Mouse (Mus musculus) right cerebral cortex, postnatal 14 days (tissue): Measurements from ENCODE around the gene Sept9.

ENCODE experiments used
- DNase-seq: peaks from one replicate; pipeline ENCODE4 v3.0.0; 2022

The Sept9 gene

GRCm38 (mm10) chr11:117266906-117267721 lies 67.7 kb downstream of the Sept9 start:
- DNase-seq, result peak; percentile 44

GRCm38 (mm10) chr11:117267828-117268227 lies 68.4 kb downstream of the Sept9 start:
- no peak for DNase-seq

GRCm38 (mm10) chr11:117268304-117268956 lies 69.0 kb downstream of the Sept9 start:
- no peak for DNase-seq

GRCm38 (mm10) chr11:117269053-117269702 lies 69.7 kb downstream of the Sept9 start:
- no peak for DNase-seq

- DNase-seq, result no peak
Measured at GRCm38 (mm10) chr11:117269946-117270345, 70.5 kb downstream of the Sept9 start.

- no peak for DNase-seq
Measured at GRCm38 (mm10) chr11:117274973-117275372, 75.5 kb downstream of the Sept9 start.

GRCm38 (mm10) chr11:117275999-117276398 lies 76.5 kb downstream of the Sept9 start:
- DNase-seq, result no peak

GRCm38 (mm10) chr11:117276946-117277345 lies 77.5 kb downstream of the Sept9 start:
- no peak for DNase-seq

GRCm38 (mm10) chr11:117278113-117278512 lies 78.7 kb downstream of the Sept9 start:
- DNase-seq, result no peak

GRCm38 (mm10) chr11:117278514-117278913 lies 79.1 kb downstream of the Sept9 start:
- DNase-seq, result no peak

- no peak for DNase-seq
Measured at GRCm38 (mm10) chr11:117279993-117280392, 80.5 kb downstream of the Sept9 start.

GRCm38 (mm10) chr11:117283048-117283888 lies 83.8 kb downstream of the Sept9 start:
- DNase-seq, result no peak

- no peak for DNase-seq
Measured at GRCm38 (mm10) chr11:117283889-117284450, 84.5 kb downstream of the Sept9 start.

GRCm38 (mm10) chr11:117284721-117285605 lies 85.5 kb downstream of the Sept9 start:
- DNase-seq, result no peak

- no peak for DNase-seq
Measured at GRCm38 (mm10) chr11:117285606-117285931, 86.1 kb downstream of the Sept9 start.

- no peak for DNase-seq
Measured at GRCm38 (mm10) chr11:117287792-117288191, 88.3 kb downstream of the Sept9 start.

GRCm38 (mm10) chr11:117288765-117289164 lies 89.3 kb downstream of the Sept9 start:
- DNase-seq, result no peak

GRCm38 (mm10) chr11:117291271-117292059 lies 92.0 kb downstream of the Sept9 start:
- no peak for DNase-seq

- no peak for DNase-seq
Measured at GRCm38 (mm10) chr11:117292446-117292845, 93.0 kb downstream of the Sept9 start.

GRCm38 (mm10) chr11:117295266-117295665 lies 95.8 kb downstream of the Sept9 start:
- DNase-seq, result peak; percentile 51

GRCm38 (mm10) chr11:117296116-117296499 lies 96.6 kb downstream of the Sept9 start:
- no peak for DNase-seq
